Mouse (Mus musculus) liver (tissue): ENCODE data around the gene Trappc1.
A peak's percentile ranks its signal among the peaks of the same experiment; 100 is the strongest.

Source experiments
- DNase-seq: peaks from one replicate; pipeline ENCODE4 v3.0.0-alpha.2; 2020; ENCODE audit warnings: mixed read lengths

The Trappc1 gene

DNA sequence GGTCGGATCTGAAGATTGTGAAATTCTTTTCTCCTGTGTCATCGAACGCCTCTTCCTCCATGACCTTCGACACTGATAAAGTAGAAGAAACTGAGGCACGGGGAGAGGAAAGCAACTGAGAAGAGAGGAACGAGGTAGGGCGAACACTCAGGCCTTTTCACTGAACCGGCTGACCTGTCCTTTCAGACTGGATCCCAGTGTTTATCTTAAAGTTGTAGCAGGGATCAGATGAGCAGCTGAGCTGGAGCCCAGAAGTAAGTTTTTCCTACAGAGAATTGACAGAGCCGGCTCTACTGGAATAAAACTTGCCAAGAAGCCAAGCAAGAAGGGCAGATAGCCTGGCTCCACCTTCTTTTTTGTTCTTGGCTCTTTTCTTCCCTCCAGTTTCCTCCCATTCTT is 47.0 kb downstream of the Trappc1 start:
- no peak for DNase-seq

DNA sequence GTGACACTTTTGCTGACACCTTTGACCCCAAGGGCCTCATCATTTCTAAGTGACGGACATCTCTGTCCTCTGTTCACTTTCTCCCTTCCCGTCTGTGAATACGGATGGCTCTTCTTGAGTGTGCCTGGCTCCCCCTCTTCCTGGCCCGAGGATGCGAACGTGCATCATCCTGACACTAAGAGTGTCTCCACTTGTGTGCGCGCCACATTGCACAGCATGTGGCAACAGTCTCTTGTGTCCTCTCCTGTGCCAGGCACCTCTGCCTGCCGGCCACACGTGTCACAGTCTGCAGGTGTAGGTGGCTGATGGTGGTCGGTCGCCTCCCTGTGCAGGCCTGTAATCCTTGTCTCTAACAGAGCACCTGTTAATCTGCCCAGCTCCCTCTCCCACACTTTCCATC is 47.8 kb downstream of the Trappc1 start:
- DNase-seq: no peak

- DNase-seq: peak; percentile 54
Measured at GRCm38 (mm10) chr11:69372056-69372779, 48.4 kb downstream of the Trappc1 start.

DNA sequence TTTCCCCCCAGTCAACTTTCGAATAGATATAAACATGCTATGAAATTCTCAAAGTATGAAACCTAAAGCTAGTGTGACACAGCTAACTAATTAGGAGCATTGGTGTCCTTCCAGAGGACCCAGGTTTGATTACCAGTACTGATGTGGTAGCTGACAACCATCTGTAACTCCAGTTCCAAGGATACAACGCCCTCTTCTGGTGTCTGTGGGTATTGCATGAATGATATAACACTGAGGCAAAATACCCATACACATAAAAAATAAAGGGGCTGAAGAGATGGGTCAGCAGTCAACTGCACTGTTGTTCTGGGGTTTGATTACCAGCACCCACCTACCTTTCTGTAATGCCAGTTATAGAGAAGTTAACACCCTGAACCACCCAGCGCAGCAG is 49.0 kb downstream of the Trappc1 start:
- peak; percentile 49 for DNase-seq

- peak; percentile 80 for DNase-seq
Measured at GRCm38 (mm10) chr11:69373223-69373965, 49.6 kb downstream of the Trappc1 start.
